Mouse (Mus musculus) 3T3-L1 (cell line): ENCODE results near the gene Rab25.

Experiments used
- DNase-seq: peaks from one replicate; pipeline ENCODE4 v3.0.0-alpha.2; 2015; ENCODE audit warnings: low read depth, low spot score

Gene Rab25

GRCm38 (mm10) chr3:88567892-88568291, 19.8 kb upstream of the Rab25 start:
- DNase-seq, result no peak

GRCm38 (mm10) chr3:88566536-88567061, 18.5 kb upstream of the Rab25 start:
- DNase-seq, result no peak

- no peak for DNase-seq
Observed at GRCm38 (mm10) chr3:88566116-88566515, 18.0 kb upstream of the Rab25 start.

DNA sequence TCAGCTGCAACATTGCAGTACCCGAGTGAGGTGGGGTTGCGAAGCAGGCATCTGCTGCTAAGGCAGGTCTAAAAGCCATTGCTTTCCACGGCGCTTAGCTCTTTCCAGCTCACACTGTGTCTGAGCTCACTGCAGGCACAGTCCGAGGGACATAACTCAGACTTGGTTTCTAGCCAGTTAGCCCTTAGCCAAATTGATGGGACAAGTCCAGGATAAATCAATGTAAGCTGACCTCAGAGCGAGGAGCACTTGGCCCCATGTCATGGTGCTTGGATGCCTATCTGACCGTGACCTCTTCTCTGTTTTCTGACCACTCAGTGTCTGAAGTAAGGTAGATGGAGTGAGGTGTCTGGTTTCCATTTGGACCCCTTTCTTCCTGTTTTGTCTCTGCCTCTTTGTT, 15.9 kb upstream of the Rab25 start:
- no peak for DNase-seq

GRCm38 (mm10) chr3:88563442-88563841, 15.3 kb upstream of the Rab25 start:
- DNase-seq, result no peak

DNA sequence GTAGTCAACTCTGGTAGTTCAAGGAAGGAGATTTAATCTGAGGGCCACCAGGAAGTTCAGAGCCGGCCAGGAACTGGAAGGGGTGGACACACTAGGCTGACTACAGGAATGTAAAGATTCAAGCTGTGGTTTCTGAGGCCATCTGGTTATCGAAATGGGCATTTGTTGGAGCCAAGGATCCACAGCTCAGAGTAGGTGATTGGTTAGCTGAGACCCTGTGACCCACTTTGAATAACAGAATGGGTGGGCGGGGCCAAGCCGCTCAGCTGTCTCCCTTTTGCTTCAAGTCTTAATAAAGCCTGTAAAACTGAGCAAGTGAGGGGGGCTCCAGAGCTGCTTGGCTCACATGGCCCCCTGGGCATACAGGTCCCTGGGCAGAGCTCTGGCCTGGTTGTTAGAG, 13.9 kb upstream of the Rab25 start:
- DNase-seq, result peak; percentile 54

GRCm38 (mm10) chr3:88559596-88559995, 11.5 kb upstream of the Rab25 start:
- DNase-seq, result no peak

GRCm38 (mm10) chr3:88556616-88557015, 8.5 kb upstream of the Rab25 start:
- DNase-seq, result no peak

DNA sequence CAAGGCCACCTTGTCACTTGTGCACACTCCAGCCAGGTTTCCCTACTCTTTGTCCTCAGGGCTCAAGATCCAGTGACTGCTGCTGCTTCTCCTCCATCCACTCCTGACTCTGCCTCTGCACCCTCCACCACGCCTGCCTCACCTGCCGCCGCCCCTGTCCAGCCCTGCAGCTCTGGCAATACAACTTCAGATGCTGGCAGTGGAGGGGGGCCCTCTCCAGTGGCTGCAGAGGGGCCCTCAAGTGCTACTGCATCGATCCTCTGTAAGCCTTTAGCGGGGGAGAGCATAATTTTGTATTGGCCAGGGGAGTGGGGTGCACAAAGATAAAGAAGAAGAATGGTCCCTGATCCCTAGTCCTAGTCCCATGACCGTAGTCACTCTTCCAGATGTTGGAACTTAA, 7.6 kb upstream of the Rab25 start:
- DNase-seq, result no peak

DNA sequence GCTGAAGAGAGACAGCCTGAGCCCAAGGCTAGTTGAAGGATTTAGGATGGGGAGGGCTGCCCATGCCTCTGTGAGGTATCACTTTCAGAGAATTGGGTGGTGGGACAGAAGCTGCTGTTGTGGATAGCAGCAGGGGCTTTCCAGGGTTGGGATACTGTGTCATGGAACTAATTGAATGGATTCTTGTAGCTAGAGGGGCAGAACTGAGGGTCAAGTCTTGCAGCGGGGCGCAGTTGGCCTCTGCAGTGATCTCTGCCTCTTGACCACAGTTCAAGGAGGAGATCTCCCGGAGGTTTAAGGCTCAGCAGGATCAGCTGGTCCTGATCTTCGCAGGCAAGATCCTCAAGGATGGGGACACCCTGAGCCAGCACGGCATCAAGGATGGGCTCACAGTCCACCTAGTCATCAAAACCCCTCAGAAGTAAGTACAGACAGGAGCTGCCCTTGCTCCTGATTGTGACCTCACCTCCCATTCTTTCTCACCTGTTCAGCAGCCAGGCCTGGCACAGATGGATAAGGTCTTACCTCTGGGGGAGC, 7.0 kb upstream of the Rab25 start:
- DNase-seq, result no peak

GRCm38 (mm10) chr3:88553880-88554586, 5.9 kb upstream of the Rab25 start:
- DNase-seq, result peak; percentile 82

- DNase-seq, result peak; percentile 84
Observed at GRCm38 (mm10) chr3:88553525-88553879, 5.4 kb upstream of the Rab25 start, which contains the start of gene Ubqln4. TSS of gene Ubqln4 (plus strand) at chr3:88553758.

DNA sequence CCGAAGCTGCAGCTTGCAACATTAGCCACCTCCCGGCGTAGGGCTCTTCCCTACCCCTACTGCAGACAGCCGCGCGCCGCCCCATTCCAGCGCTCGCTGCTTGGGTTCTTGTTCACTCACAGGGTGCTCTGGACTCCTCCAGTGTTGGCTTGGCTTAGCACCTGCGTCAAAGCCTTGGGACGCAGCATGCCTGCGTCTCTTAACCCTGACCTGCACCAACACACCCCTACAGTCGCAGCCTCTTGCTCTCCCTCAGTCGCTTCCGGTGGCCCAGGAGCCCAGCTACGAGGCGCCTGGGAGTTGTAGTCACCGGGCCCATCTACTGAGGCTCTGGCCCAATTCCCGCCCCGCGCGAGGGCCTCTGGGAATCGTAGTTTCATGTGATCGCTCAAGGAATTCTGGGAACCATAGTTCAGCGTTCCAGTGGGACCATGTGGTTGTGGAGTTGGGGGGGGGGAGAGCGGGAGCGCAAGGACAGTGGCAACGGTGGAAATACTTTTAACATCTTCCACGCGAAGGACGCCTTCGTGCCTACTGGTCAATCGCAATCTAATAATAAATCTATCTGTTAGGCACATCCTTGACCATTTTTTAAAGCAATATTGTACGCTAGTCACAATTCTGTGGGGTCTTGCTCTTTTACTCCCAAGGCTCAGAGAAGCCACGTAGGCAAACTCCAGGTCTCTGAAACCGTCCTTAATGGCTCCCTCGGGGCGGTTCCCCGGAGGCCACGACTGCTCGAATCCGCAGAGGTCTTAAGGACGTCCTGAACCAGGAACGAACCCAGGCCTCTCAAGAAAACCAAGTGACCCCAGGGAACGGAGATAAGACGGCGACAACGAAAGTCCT, 4.8 kb upstream of the Rab25 start, which contains the start of gene Lamtor2:
Gene Lamtor2, minus strand, starts transcription at position 399 of the 849 bp plus-strand sequence.
- peak; percentile 99 for DNase-seq

- no peak for DNase-seq
Observed at GRCm38 (mm10) chr3:88552082-88552645, 4.1 kb upstream of the Rab25 start.

- DNase-seq, result no peak
Observed at GRCm38 (mm10) chr3:88551586-88551985, 3.5 kb upstream of the Rab25 start.

DNA sequence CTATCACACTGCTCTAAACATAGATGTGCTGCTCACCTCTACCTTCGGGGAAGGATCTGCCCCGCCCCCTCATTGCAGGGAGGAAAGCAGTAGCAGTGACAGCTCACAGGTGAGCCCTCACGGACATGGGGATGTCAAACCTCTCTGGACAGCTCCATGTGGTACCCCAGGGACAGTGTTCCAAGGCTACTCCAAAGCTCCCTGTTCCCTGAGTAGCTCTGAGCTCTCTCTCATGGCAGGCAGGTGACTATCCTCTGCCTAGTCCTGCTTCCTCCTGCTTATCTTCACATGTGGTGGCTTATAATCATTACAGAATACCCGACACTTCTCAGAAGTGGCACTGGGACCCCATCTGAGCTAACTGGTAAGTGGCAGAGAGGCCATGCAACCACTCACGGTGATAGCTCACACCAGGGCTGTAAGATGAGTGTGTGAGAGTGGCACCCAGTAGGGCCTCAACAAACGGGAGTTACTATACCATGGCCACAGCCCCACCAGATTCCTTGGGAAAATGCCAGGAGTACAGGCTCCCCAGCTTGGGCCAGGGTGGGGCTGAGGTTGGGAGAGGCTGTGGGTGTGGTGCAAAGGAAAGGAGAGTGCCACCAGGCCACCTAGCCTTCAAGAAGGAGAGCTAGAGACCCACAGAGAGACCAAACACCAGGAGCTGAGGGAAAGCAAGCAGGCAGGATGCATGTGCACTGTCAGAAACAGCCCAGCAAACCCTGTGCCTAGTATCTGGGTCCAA, 1.3 kb downstream of the Rab25 start:
- DNase-seq, result no peak

DNA sequence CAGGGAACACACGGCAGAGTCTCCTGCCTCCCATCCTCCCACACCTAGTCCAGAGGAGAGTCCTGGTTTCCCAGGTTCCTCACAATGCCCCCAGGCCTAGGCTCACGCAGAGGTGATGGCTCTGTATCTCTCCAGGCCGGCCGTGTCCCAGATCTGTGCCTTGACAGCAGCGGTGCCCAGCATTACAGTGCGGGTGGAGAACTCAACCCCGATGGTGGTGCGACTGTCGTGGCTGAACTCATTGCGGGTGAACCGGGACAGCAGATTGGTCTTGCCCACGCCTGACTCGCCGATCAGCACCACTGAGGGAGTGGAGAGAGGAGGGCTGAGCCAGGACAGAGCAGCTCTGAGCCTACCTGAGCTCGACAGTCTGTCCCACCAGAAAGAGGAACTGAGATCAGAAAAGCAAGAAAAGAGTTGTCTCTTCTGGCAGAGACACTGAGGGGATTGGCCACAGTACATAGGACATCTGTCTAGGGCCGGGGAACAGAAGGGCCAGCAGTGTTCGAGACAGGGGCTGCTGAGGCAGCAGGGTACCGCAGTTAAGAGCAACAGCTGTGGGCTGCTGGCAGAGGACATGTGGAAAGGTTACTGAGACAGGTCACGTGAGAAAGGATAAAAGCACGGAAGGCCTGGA, 3.0 kb downstream of the Rab25 start:
- no peak for DNase-seq

GRCm38 (mm10) chr3:88544514-88544913, 3.6 kb downstream of the Rab25 start:
- DNase-seq, result peak; percentile 46

- DNase-seq, result no peak
Observed at GRCm38 (mm10) chr3:88543651-88544410, 4.3 kb downstream of the Rab25 start.

DNA sequence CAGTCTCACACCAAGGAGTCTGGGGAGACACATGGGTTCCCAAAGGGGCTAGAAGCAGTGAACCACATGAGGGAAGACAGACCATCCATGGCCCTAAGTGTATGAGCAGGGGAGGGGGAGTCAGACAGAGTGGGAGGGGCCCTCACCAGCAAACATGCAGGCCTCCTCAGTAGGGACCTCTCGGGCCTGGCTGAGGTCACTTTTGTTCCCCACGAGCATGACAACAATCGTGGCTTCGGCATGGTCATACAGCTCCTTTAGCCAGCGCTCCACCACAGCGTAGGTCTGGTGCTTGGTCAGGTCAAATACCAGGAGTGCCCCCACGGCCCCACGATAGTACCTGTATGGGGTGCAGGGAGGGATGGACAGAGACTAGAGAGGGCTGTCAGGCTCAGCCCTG, 4.9 kb downstream of the Rab25 start:
- no peak for DNase-seq
